Mouse (Mus musculus) T-helper 17 cell (primary cell): ENCODE measurements around the gene Rras.

Source experiments
- in situ Hi-C, 2 experiments: fragments of 300-600 bp; cut with MboI, MseI; formaldehyde crosslinking; loops; 1 replicate in 1 of 2; 2 replicates in 1 of 2; pipeline ENCODE4 v1.15.1; 2025; ENCODE audit warnings: high pct_unique_total_duplicates in 2 of 2

The Rras gene

DNA sequence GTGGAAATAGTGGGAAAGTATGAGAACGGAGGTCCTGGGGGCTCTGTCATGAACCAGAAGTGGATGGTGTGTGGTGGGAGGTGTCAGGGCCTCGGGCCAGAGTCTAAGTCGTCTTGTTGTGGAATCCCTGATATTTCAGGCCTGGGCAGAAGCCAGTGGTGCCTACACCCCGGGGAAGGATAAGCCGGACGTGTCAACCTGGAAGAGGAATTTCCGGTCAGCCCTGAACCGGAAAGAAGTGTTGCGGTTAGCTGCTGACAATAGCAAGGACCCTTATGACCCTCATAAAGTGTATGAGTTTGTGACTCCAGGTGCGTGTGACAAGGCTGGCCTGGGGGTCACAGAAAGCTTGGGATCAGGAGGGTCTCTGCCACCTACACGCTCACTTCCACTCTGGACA, 18.0 kb upstream of the Rras start:
- in situ Hi-C loops, result loop anchor here (25.0 kb wide), 1 partner anchor 1838 kb away; the partner anchor contains the start of gene Ldha (in 2 of the 2)

DNA sequence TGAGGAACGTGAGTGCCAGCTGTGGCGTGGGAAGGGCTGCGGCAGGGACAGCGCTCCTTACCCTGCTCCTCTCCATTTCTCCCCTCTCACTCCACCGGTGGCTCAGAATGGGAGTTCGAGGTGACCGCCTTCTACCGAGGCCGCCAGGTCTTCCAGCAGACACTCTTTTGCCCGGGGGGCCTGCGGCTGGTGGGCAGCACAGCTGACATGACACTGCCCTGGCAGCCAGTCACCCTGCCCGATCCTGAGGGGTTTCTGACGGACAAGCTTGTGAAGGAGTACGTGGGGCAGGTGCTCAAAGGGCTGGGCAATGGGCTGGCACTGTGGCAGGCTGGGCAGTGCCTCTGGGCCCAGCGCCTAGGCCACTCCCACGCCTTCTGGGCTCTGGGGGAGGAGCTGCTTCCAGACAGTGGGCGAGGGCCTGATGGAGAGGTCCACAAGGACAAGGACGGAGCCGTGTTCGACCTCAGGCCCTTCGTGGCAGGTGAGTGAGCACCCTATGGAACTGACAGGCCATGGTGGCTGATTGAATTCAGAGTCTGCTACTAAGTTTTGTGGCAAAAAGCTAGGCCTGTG, 17.1 kb upstream of the Rras start:
- in situ Hi-C loops, result loop anchor here (25.0 kb wide), 1 partner anchor 1837 kb away; the partner anchor contains the start of gene Ldha (in 2 of the 2)

DNA sequence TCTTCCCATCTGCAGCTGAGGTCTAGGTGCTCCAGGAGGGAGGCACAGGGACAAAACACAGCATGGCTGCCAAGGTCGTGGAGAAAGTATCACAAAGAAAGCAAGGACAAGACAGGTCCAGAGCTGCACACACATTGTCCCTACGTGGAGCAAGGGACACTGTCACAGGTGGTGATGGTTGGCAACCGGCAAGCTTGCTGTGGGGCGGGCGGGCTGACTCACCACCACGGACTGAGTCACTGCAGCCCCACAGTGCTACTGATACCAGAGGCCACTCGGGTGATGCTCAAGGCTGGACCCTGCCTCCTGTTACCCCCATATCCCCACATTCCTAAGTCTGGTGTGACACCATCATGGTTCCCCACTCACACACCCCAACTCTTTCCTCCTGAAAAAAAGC, 15.3 kb upstream of the Rras start:
- in situ Hi-C loops, result loop anchor here (25.0 kb wide), 1 partner anchor 1835 kb away; the partner anchor contains the start of gene Ldha (in 2 of the 2)

DNA sequence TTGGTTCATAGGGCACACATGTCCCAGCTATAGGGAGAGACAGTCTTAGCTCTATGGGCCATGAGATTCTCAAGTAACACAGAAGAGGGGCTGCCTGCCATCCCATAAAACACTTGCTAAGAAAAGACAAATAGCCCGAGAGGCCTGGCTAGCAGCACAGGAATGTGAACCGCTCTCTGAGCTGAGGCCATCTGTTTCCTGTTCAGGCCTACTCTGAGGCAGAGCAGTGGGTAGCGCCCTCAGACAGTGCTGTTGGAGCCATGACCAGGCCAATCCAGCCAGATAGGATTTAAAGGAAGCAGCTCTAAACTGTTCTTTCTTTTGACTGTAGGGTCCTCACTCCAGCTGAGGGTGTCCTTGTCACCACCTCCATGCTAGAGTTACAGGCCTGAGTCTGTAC, 13.2 kb upstream of the Rras start:
- in situ Hi-C loops, result loop anchor here (25.0 kb wide), 1 partner anchor 1833 kb away; the partner anchor contains the start of gene Ldha (in 2 of the 2)

DNA sequence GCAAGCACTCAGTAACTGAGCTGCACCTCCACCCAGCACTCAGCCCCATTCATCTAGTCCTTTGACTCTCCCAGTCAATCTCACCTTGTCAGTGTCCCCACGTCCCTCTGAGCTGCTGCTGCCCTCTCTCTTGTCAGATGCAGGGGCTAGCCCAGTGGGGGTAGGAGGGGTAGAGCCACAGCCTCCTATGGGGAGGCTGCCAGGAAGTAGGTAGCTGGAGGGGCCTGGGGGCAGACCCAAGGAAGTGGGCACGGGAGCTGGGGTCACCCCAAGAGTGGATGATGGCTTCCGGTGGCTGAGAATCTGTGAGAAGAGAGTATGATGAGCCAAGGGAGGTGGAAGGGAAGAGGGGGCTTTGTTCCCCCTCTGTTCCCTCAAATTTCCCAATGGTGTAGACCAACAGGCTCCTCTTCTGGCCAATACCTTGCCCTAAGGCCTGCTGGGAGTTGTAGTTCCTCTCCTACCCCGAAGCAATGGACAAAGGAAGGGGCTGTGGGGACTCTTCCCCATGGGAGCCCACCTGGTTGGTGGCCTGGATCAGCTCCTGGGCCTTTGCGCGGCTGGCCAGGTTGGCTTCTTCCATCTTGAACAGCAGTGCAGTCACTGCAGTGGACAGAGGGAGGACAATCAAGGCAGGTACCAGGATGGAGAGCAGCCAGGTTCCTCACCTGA, 12.3 kb upstream of the Rras start:
- in situ Hi-C loops, result loop anchor here (25.0 kb wide), 1 partner anchor 1832 kb away; the partner anchor contains the start of gene Ldha (in 2 of the 2)

DNA sequence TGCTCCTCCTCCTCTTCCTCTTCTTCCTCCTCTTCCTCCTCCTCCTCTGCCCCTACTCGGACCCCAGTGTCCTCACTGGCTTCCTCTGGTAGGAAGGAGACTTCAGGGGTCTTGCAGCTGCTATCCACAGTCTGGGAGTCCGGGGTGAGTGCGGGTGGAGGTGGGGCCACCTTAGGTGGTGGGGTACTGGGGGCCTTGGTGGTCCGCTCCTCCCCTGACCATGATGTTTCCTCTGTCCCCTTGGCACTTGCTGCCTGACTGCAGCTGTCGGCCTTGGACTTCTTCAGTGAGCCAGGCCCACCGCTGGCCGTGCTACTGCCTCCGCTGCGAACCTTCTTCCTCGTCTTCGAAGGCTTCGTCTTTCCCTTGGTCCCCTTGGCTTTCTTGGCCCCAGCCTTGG, 11.3 kb upstream of the Rras start:
- in situ Hi-C loops, result loop anchor here (25.0 kb wide), 1 partner anchor 1831 kb away; the partner anchor contains the start of gene Ldha (in 2 of the 2)

DNA sequence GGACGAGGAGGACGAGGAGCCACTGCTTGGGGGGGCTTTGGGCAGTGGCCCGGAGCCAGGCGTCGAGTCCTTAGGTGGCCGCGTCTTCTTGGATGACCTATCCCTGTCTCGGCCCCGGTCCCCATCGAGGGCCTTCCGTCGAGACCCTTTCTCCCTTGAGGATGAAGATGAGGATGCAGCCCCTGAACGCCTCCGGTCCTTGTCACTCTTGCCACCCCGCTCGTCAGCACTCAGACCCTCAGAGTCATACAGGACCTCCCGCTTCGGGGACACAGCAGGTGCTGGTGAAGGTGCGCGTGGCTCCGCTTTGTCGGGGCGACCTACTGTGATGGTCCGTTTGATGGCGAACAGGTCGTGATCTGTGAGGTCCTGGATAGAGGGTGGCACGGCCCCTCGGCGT, 10.6 kb upstream of the Rras start:
- in situ Hi-C loops, result loop anchor here (25.0 kb wide), 1 partner anchor 1830 kb away; the partner anchor contains the start of gene Ldha (in 2 of the 2)

DNA sequence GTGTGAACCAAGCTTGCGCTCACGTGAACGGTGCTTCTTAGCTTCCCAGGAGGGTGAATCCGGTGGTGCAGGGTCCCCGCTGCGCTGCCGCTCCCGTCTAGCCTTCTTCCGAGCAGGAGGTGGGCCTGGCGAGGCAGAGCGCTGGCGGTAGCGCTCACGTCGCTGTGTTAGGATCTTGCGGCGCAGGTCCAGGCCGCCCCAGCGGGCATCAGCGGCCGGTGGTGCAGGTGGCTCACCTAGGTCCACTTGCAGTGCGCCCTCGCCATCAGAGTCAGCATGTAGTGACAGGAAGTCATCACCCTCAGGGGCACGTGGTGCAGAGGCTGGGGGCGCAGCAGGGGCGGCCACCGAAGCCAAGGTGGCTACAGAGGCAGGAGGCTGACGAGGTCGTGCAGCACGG, 9.9 kb upstream of the Rras start:
- in situ Hi-C loops, result loop anchor here (25.0 kb wide), 1 partner anchor 1829 kb away; the partner anchor contains the start of gene Ldha (in 2 of the 2)

DNA sequence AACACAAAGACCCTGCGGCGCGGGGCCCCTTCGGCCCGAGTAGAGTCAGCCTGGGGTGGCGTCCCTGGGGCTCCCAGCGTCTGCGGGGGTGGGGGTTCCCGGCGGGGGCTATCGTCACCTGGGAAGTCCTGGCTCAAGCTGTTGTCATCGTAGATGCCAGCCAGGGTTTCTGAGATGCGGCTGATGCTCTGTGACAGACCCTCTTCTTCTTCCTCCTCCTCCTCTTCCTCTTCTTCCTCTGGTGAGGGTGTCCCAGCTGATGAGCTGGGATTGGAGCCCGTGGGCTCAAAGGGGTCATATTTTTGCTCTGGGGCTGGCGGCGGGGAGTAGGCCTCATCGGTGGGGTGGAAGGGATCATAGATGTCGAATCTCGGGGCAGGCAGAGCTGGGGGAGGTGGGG, 9.3 kb upstream of the Rras start:
- in situ Hi-C loops, result loop anchor here (25.0 kb wide), 1 partner anchor 1829 kb away; the partner anchor contains the start of gene Ldha (in 2 of the 2)

DNA sequence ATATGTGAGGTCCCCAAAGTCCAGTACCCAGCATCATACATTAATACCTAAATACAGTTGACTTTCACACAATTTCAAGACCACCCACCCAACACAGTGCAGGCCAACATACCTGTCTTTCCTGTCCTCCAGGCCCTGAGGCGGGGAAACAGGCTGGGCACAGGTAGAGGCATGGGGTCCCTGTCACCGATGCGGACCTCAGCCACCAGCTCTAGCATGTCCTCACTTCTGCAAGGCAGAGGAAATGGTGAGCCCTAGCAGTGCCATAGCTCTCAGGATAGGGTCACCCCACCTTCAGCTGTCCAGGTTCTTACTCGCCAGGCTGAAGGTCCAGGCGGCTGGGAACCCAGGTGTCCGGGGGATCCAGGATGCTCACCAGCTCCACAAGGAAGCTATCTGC, 5.8 kb upstream of the Rras start:
- in situ Hi-C loops, result loop anchor here (25.0 kb wide), 1 partner anchor 1825 kb away; the partner anchor contains the start of gene Ldha (in 2 of the 2)

DNA sequence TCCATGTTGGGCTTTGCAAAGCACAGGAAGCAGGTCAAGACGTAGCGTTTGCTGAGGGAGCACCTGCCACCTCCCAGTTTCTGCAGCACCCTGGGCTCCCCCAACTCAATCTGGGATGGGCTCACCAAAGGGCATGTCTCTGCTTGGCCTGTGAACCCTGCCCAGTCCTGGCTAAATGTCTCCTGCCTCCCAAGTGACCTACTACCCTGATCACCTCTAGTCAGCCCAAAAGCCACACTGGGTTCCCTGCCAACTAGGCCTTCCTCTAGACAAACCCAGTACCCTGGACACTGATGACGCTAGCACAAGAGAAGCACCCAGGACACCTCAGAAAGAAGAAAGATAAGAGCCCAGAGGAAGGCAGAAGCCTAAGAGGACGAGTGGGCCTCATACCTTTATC, 4.9 kb upstream of the Rras start:
- in situ Hi-C loops, result loop anchor here (25.0 kb wide), 1 partner anchor 1824 kb away; the partner anchor contains the start of gene Ldha (in 2 of the 2)

DNA sequence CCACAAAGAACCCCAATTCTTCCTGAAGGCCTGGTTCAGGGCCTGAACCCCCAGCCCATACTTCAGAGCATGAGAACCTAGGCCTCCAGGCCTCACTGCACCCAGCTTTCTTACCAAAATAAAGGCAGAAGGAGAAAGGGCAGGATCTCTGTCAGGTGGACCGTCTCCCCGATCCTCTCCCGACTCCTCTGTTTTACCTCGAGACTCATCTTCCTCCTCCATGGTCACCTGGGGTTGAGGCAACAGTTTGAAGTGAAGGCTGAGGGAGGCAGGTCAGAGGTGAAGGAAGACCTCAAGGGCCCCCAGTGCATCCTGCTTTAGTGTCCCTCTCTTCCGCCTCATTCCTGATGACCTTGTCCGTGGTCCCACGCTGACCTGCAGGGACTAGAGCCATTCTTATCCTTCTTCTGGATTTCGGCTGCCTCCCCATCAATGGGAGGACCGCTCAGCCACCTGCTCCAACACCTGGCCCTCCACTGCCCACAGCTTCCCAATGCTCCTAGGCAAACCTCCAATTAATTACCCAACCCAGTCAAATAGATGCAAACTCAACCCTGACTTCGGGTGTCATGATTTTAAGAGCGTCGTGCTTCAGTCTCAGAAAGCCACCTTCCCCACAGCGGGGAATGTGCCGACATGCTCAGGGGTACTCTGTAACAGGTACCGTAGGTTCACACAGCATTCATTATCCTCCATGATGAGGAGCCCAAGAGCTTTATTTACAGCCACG, 4.2 kb upstream of the Rras start:
- in situ Hi-C loops, result loop anchor here (25.0 kb wide), 1 partner anchor 1824 kb away; the partner anchor contains the start of gene Ldha (in 2 of the 2)

DNA sequence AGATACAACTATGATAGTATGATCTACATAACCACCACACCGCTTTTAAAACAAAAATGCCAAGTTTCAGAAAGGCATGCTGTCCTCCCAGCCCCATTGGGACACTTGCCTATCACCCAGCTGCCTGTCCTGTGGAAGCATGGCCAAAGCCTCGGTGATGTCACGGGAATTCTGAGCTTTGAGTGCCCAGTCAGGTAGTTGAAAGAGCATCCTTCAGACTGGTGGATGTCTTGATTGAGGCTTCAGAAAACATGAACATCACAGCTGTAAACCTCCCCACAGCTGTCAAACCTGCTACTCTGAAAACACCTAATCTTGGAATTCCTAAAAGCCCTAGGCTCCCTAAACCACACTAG, 3.7 kb upstream of the Rras start:
- in situ Hi-C loops, result loop anchor here (25.0 kb wide), 1 partner anchor 1823 kb away; the partner anchor contains the start of gene Ldha (in 2 of the 2)

DNA sequence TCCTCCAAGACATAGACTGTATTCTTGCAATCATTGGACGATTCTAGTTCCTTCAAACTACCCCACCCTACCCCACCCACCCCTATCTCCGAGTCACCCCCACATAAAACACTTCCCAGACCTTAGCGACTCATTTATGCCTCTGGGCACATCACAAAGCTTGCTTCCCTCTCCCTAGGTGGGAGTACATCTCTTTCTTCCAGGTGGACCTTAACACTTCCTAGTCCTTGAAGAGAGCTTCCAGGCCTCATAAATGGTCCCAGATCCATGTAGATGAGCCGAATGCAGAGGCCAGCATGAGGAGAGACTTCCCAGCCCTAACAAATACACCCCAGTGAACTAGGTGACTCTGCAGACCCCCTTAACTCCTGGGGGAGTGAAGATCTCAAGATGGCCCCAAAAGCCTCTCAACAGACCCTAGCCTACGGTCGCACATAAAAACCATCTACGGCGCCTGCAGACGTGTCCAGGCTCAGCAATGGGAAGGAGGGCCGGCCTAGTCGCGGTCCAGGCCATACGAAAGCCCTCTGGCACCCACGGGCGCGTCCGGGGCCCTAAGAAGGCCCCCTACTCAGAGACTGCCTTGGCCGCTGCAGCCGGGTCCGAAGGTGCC, 2.3 kb upstream of the Rras start:
- in situ Hi-C loops, result loop anchor here (25.0 kb wide), 1 partner anchor 1822 kb away; the partner anchor contains the start of gene Ldha (in 2 of the 2)

DNA sequence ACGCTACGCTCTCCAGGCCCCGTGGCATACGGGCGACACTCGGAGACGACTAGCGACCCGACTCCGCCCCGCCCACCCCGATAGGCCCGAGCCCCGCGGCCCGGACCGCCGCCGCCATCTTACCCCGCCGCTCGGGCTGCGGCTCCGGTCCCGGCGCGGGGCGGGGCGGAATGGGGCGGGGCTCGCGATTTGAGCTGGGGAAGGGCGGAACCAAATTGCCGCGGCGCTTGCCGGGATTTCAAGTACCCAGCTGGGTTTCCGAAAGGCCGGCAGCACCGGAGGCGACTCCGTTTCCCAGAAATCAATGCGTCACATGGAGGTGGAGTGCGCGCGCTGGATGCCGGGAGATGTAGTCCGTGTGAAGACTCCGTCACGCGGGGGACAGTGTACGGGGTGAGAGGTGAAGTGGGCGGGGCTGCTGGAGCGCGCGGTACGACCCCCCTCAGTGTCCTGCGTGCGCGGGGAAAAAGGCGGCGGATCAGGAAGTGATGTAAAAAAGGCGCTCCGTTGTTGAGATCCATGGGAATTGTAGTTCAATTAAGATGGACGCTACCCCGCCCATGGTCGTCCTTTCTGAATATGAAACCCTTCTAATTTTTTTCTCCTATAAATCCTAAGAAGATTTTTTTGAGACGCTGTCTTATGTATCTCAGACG, 1.7 kb upstream of the Rras start, which contains the start of gene Scaf1:
TSS of gene Scaf1 (minus strand) at position 407 of the 656 bp plus-strand sequence.
- in situ Hi-C loops, result loop anchor here (25.0 kb wide), 1 partner anchor 1821 kb away; the partner anchor contains the start of gene Ldha (in 2 of the 2)

DNA sequence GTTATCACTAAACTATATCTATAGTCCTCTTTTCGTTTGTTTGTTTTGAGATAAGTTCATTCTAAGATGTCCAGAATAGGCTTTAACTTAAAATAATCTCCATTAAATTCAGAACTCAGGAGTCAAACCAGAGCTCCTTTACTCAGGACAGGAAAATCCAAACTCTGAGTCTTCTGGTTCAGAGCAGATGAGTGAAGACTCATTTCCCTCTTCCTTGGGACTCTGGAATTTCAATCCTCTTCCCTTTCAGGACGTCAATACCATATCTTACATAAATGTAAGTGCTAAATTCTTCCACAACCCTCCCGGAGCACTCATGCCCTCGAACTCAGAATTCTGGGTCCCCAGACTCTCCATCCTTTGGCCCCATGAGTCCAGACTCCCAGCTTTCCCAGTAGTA, 1.0 kb upstream of the Rras start:
- in situ Hi-C loops, result loop anchor here (25.0 kb wide), 1 partner anchor 1821 kb away; the partner anchor contains the start of gene Ldha (in 2 of the 2)

DNA sequence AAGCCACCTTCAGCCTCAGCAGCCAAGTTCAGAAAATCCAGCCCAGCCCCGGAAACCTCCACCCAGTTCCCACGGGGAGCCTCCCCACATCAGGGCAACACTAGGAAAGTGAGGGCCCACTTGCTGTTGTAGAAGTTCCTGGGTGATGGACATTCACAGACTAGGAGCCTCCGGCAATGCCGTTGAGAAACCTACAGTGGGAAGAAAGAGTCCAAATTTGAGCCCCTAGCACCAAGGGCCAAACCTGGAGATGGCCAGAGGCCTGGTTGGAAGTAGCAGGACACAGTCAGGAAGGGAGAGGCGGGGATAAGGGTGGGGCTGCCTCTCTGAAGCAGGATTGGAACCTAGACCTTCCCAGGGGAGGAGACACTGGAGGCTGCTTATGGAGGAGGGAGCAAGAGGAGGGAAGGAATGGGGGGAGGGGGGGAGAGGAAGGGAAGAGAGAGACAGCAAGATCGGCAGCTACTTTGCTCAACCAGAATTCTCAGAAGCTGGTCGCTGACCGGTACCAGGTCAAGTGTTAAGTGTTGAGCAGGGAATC, 1.3 kb downstream of the Rras start:
- in situ Hi-C loops, result loop anchor here (25.0 kb wide), 1 partner anchor 1818 kb away; the partner anchor contains the start of gene Ldha (in 2 of the 2)

DNA sequence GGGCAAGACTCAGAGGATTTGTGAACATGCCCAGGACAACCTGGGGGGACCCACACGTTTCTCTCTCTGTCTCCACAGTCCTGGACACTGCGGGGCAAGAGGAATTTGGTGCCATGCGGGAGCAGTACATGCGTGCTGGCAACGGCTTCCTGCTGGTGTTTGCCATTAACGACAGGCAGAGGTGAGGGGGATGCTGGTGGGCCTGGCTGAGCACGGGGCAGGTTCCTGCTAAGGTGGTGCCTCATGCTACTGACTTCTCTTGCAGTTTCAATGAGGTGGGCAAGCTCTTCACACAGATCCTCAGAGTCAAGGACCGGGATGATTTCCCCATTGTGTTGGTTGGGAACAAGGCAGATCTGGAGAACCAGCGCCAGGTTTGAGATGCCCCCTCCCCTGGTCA, 2.5 kb downstream of the Rras start:
- in situ Hi-C loops, result loop anchor here (5.0 to 25.0 kb wide), 2 partner anchors 47 to 1817 kb away; partner anchors contain the start of gene Ldha (in 2 of the 2)

DNA sequence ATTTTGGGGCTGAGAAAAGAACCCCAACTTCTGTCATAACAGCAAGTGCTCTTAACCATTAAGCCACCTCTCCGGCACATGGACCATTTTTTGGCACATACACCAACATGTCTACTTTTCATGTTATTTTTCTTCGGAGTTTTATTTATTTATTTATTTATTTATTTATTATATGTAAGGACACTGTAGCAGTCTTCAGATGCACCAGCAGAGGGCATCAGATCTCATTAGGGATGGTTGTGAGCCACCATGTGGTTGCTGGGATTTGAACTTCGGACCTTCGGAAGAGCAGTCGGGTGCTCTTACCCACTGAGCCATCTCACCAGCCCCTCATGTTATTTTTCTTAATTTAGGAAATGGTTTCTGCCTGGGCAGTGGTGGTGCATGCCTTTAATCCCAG, 6.0 kb downstream of the Rras start:
- in situ Hi-C loops, result loop anchor here (5.0 to 25.0 kb wide), 2 partner anchors 44 to 1814 kb away; partner anchors contain the start of gene Ldha (in 2 of the 2)
